Mouse (Mus musculus) ES-Bruce4 (cell line): ENCODE results near the gene Edf1.

ENCODE experiments used
- CTCF ChIP-seq: IDR thresholded peaks from one replicate; pipeline ENCODE4 v1.8.1; 2011; ENCODE audit warnings: low read depth, low read length
- EP300 ChIP-seq: IDR thresholded peaks from 2 replicates; pipeline ENCODE4 v1.6.1; 2011; ENCODE audit warnings: low read depth, low read length; ENCODE audit not compliant: insufficient read depth
- POLR2A ChIP-seq: IDR thresholded peaks from one replicate; pipeline ENCODE4 v1.8.1; 2011; ENCODE audit warnings: low read length; ENCODE audit not compliant: insufficient read depth

- TF ChIP-seq POLR2A (no peak), EP300 (no peak), CTCF (no peak)
Measured at GRCm38 (mm10) chr2:25558774-25559173, 1.1 kb downstream of the Edf1 start.
